Mouse (Mus musculus) heart, postnatal 0 days (tissue): ENCODE data around the gene Adamts12. TPM values are rescaled to one million over a fixed set of nuclear protein-coding genes. Genes with fewer than 3 reads are reported as not detected.

Source experiments
- ATAC-seq: fragments of 200-750 bp; cut with Nextera tagmentation; 2 replicates; pipeline ENCODE4 v1.8.0; 2017; ENCODE audit warnings: low read depth, moderate number of reproducible peaks, moderate library complexity; ENCODE audit not compliant: insufficient read depth
- DNase-seq: peaks from one replicate; pipeline ENCODE4 v3.0.0-alpha.2; 2016; ENCODE audit warnings: low spot score
- H3K27ac ChIP-seq: fragments of 300-500 bp; sonication (generic); 2 replicates; pipeline ENCODE4 v1.5.1; 2014; ENCODE audit warnings: low read depth, mild to moderate bottlenecking
- H3K27me3 ChIP-seq: fragments of 300-500 bp; sonication (generic); 2 replicates; pipeline ENCODE4 v1.6.1; 2014; ENCODE audit warnings: low read length, mixed read lengths; ENCODE audit not compliant: control insufficient read depth, insufficient read depth
- H3K36me3 ChIP-seq: fragments of 300-500 bp; sonication (generic); replicated peaks from 2 replicates; pipeline ENCODE4 v1.6.1; 2014; ENCODE audit warnings: low read length, mixed read lengths; ENCODE audit not compliant: control insufficient read depth, insufficient read depth
- H3K4me1 ChIP-seq: fragments of 300-500 bp; sonication (generic); 2 replicates; pipeline ENCODE4 v1.6.1; 2014; ENCODE audit warnings: antibody characterized with exemption; ENCODE audit not compliant: control insufficient read depth, insufficient read depth
- H3K4me2 ChIP-seq: fragments of 300-500 bp; sonication (generic); 2 replicates; pipeline ENCODE4 v1.6.1; 2014; ENCODE audit warnings: low read depth, mild to moderate bottlenecking, low read length, moderate library complexity
- H3K4me3 ChIP-seq: fragments of 300-500 bp; sonication (generic); 2 replicates; pipeline ENCODE4 v1.5.1; 2014; ENCODE audit warnings: low read depth, low read length
- H3K9ac ChIP-seq: fragments of 300-500 bp; sonication (generic); replicated peaks from 2 replicates; pipeline ENCODE4 v1.6.1; 2014; ENCODE audit warnings: low read depth, low read length, mixed read lengths
- H3K9me3 ChIP-seq: fragments of 300-500 bp; sonication (generic); replicated peaks from 2 replicates; pipeline ENCODE4 v1.6.1; 2016; ENCODE audit warnings: low read length; ENCODE audit not compliant: control insufficient read depth
- CTCF ChIP-seq: IDR thresholded peaks from 2 replicates; pipeline ENCODE4 v1.5.1; 2016; ENCODE audit warnings: antibody characterized with exemption, control low read depth, low read depth
- EP300 ChIP-seq: IDR thresholded peaks from 2 replicates; pipeline ENCODE4 v1.6.1; 2016; ENCODE audit warnings: antibody characterized with exemption, low read depth
- WGBS: fragments of 180-500 bp; shearing (Covaris S2); extraction: QIAGEN DNeasy Blood & Tissue Kit; methylation state at CpG from one replicate; pipeline ENCODE4 v1.1.7; 2014; 5-methylcytosine and 5-hydroxymethylcytosine counted together
- polyA plus RNA-seq: library from polyadenylated mRNA; unstranded; fragments of >200 nt; fragmentation: Nextera tagmentation; extraction: Ambion mirVana; gene quantifications from 2 replicates; pipeline ENCODE4 v1.2.1, GENCODE M21; 2015
- total RNA-seq: library from RNA; depleted of rRNA; stranded (reverse); fragments of >200 nt; gene quantifications from 2 replicates; pipeline ENCODE4 v1.2.3, GENCODE M21; 2014; ENCODE audit warnings: low replicate concordance

The Adamts12 gene
- total and polyA plus RNA-seq, 2 experiments from 2014 or later: 1.1 to 6.4 TPM

DNA sequence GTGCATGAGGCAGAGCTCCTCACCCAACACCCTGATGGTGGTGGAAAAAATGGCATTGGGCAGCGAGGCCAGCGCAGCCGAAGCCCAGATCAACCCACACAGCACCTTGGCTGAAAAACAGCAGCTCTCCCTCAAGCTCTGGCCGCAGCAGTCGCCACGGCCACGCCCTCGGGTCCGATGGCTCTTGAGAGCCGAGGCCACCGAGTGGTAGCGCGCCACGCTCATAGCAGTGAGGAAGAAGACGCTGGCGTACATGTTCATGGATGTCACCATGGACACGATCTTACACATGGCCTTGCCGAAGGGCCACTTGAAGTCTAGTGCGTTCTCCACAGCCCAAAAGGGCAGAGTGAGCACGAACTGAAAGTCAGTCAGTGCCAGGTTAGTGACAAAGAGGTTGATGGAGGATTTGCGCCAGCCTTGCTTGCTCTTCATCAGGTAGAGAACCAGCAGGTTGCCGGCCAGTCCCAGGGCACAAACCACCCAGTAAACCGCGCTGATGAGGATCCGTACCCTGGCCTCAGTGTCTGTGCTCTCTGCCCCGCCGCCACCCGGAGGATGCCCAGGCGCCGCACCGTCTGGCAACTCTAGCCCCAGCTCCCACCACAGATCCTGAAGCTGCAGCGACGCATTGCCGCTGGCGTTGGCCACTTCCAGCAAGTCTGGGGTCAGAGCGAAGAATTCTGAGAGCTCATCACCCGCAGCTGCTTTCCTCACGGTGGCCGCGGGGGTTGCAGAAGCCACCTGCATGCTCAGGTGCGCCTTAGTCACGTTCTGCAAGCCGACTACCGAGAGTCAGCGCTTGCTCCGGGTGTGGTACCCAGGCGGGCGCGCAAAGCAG, 27.8 kb upstream of the Adamts12 start:
- no peak for DNase-seq
- whole genome bisulfite sequencing: 3% methylated on average over 49 of the region's 49 CpGs

GRCm38 (mm10) chr15:11037376-11037695, 27.3 kb upstream of the Adamts12 start:
- H3K9me3 ChIP-seq: no peaks in the 10 kb centered on the region
- no peaks in the 10 kb centered on the region for H3K4me1 ChIP-seq
- H3K27ac ChIP-seq: no peak overlapping the region
- WGBS: 10% methylated on average over 8 of the region's 8 CpGs
- peak overlapping the region; percentile 63 for H3K4me2 ChIP-seq
- H3K4me3 ChIP-seq: peak overlapping the region; percentile 44
- H3K9ac ChIP-seq: no peak overlapping the region
- no peaks in the 10 kb centered on the region for H3K36me3 ChIP-seq
- TF ChIP-seq CTCF (no peak), EP300 (no peak)
- peaks cover 50% of the 10 kb centered on the region for H3K27me3 ChIP-seq
- ATAC-seq (no peak), DNase-seq (no peak)

More for the DNA sequence above, 27.8 kb upstream of the Adamts12 start:
- Histone ChIP-seq H3K27ac (no peak overlapping the region), H3K9me3 (no peaks in the 10 kb centered on the region), H3K36me3 (no peaks in the 10 kb centered on the region), H3K4me1 (no peaks in the 10 kb centered on the region), H3K9ac (no peak overlapping the region), H3K4me2 (peak overlapping the region; percentile 63), H3K4me3 (peak overlapping the region; percentile 44), H3K27me3 (peaks cover 50% of the 10 kb centered on the region)
- TF ChIP-seq CTCF (no peak), EP300 (no peak)
- ATAC-seq: no peak

DNA sequence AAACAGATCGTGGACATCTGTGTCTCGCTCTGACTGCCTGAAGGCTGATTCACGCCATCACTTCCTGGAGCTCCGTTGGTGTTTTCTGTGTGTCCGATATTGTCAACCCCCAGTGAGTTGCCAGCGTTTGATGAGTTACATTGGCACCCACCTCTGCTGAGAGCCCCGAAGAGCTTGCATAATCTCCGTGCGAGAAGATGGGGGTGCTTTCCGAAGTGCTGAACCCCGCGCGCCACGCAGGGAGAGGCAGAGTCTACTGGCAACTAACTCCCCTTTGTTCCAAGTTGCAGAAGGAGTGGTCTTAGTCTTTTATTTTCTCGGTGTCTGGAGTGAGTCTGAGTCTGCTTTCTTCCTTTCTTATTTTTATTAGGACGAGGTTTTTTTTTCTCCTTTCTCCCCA, 26.9 kb upstream of the Adamts12 start, which contains the start of gene Rxfp3:
Rxfp3 (minus strand) TSS at position 281 of the 400 bp plus-strand sequence.
- Histone ChIP-seq H3K27ac (no peak within 1 kb of the TSS), H3K27me3 (peaks cover 50% of the 10 kb centered on the region), H3K4me2 (peak within 1 kb of the TSS; percentile 63), H3K9ac (no peak within 1 kb of the TSS), H3K4me1 (no peaks in the 10 kb centered on the region), H3K36me3 (no peaks in the 10 kb centered on the region), H3K9me3 (no peaks in the 10 kb centered on the region), H3K4me3 (peak within 1 kb of the TSS; percentile 44)
- TF ChIP-seq CTCF: no peak
- no peak for DNase-seq
- 4% methylated on average over 16 of the region's 16 CpGs for WGBS
- ATAC-seq: no peak

GRCm38 (mm10) chr15:11038476-11038875, 26.1 kb upstream of the Adamts12 start:
- WGBS: 2% methylated on average over 12 of the region's 12 CpGs
- no peak overlapping the region for H3K4me2 ChIP-seq
- TF ChIP-seq EP300: no peak
- peak; percentile 62 for TF ChIP-seq CTCF

GRCm38 (mm10) chr15:11040067-11040466, 24.5 kb upstream of the Adamts12 start:
- no peaks in the 10 kb centered on the region for H3K4me1 ChIP-seq
- ATAC-seq (no peak), DNase-seq (no peak)
- no peak overlapping the region for H3K4me3 ChIP-seq
- no peak overlapping the region for H3K4me2 ChIP-seq
- H3K9me3 ChIP-seq: no peaks in the 10 kb centered on the region
- no peak for TF ChIP-seq EP300
- no peak for TF ChIP-seq CTCF
- 24% methylated on average over 5 of the region's 5 CpGs for WGBS
- H3K27ac ChIP-seq: no peak overlapping the region
- no peaks in the 10 kb centered on the region for H3K36me3 ChIP-seq
- H3K9ac ChIP-seq: no peak overlapping the region
- H3K27me3 ChIP-seq: peaks cover 33% of the 10 kb centered on the region

More at GRCm38 (mm10) chr15:11038476-11038875, 26.1 kb upstream of the Adamts12 start:
- Histone ChIP-seq H3K4me1 (no peaks in the 10 kb centered on the region), H3K9ac (no peak overlapping the region), H3K27ac (no peak overlapping the region), H3K9me3 (no peaks in the 10 kb centered on the region), H3K27me3 (peaks cover 44% of the 10 kb centered on the region), H3K4me3 (no peak overlapping the region), H3K36me3 (no peaks in the 10 kb centered on the region)
- no peak for ATAC-seq
- DNase-seq: peak; percentile 43

DNA sequence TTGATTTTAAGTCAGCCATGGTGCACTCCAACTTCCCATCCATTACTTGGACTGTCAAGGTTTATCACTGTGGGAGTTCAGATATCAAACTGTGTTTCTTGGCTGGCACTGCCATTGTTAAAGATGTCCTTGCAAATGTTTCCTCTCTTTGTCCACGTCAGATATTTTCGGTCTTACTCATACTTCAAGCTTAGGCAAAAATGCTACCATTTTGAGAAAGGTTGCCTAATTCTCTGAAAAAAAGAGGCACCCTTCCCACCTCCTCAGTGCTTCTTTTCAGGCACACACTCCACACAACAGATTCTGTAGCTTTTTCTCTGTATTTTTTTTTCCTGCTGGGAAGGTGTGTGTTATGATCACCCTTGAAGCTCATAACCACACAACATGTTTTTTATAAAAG, 23.4 kb upstream of the Adamts12 start:
- no peaks in the 10 kb centered on the region for H3K36me3 ChIP-seq
- peaks cover 22% of the 10 kb centered on the region for H3K27me3 ChIP-seq
- ATAC-seq (no peak), DNase-seq (no peak)
- 55% methylated on average over 2 of the region's 2 CpGs for WGBS
- H3K4me3 ChIP-seq: no peak overlapping the region
- H3K4me1 ChIP-seq: no peaks in the 10 kb centered on the region
- no peak overlapping the region for H3K27ac ChIP-seq
- H3K9ac ChIP-seq: no peak overlapping the region
- H3K9me3 ChIP-seq: no peaks in the 10 kb centered on the region
- H3K4me2 ChIP-seq: no peak overlapping the region
- TF ChIP-seq EP300 (no peak), CTCF (no peak)
